Mouse (Mus musculus) embryo, embryonic 10.5 days (tissue): ENCODE data around the gene Kremen2.

Experiments used
- DNase-seq: peaks from one replicate; pipeline ENCODE4 v3.0.0-alpha.2; 2015; ENCODE audit warnings: low spot score

Kremen2 gene

DNA sequence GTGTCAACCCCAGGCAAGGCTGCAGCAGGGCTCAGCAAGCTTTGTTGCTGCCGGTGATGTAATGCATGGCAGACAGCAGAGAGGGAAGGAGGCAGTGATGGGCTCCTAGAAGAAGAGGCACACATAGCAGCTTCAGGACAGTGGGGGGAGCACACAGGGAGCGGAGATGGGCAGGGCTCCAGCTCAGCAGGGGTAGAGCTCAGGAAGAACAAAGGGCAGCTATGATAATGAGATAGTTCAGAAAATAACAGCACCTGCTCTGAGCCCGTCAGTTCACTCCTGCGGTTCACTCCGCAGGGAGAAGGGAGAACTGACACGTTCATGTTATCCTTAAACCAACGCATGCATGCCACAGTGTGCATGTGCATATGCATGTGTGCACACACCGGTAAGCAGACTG is 13.2 kb upstream of the Kremen2 start:
- no peak for DNase-seq

DNA sequence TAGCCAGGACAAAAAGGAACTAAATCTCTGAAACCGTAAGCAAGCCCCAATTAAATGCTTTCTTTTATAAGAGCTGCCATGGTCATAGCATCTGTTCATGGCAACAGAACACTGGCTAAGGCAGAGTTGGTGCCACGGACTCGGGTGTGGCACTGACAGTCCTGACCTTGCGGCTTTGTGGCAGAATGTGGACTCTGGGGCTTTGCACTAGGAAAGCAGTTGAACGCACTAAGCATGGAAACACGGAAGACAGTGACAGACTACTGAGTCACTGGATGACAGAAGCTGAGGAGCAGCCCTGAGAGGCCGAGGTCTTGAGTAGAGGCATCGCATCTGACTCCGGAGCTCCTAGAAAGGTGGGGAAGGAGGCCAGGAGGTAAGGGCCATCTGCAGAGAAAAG is 11.9 kb upstream of the Kremen2 start:
- DNase-seq: no peak

DNA sequence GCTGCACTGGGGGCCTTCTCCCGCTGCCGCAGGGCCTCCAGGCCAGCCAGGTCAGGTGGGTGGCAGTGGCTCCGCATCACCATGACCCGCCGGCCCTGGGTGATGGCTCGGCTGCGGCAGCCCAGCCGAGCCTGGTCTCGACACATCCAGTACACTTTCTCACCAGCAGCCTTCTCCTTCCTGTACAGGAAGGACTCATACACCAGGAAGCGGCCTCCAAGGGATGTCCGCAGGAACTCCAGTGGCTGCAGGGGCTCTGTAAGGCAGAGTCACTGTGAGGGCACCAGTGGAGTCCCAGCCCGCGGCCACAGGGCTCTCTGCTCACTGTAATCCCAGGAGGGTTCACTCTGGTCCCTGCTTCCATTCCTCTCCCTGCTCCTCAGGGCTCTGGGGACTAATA is 10.1 kb upstream of the Kremen2 start:
- no peak for DNase-seq

DNA sequence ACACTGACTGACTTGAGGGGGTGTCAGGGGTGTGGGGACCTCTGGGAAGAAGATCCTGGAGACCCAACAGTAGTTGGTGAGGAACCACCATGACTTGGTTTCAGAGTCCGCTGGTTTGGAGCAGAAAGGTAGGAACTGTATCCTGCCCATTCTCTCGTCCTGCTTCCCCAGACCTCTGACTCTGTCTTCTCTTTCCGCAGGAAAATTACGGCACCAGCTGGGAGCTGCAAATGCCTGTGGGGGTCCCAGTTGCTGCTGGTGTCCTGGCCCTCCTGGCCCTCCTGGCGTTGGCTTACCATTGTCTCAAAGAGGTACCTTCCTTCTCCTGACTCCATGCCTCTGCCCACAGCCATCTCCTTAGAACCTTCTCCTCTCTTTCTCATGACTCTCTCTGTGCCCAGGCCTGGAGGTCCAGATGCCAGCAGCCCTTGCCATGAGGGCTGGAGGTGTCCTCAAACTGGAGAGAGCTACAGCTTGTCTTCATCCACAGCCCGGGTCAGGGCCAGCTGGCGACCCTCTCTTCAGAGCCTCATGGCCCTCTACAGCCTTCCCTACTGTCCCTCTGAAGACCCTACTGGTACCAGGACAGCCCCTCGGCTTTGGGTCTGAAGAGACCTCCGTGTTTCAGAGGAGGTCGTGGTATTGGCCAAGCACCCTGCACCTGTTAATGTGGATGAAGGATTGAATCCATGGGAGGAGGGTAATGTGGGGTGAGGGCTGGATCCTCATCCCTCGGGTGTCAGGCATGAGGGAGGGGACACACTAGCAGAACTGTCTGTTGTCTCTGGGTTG is 4.0 kb upstream of the Kremen2 start:
- no peak for DNase-seq

DNA sequence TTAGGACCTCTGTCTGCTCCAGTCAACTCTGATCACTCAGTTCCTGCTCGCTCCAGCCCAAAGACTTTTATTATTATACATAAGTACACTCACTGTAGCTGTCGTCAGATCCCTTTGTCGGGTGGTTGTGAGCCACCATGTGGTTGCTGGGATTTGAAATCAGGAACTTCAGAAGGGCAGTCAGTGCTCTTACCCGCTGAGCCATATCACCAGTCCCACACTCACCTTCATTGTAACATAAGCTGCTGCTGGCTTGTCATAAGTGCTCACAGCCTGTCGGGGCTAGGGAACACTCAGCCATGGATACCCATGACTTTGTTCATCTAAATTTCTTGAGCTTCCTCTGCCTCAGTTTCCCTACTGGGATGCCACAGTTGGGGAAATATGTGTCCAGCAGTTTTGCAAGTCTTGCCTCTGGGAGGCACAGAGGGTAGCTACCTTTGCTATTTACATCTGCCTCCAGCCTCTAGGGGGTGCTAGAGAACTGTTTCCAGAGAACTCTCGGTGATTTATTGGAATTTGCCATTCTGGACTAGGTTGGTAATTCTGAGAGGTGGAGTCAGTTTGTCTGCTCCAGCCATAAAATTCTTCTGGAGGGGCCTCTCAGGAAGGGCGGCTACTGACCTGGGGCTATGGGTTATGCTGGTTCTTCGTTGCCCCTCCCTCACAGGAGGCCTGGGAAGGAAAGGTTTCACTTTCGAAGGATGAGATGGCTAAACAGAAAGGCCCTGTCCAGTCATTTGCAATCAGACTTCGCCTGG is 3.2 kb upstream of the Kremen2 start:
- peak; percentile 91 for DNase-seq

DNA sequence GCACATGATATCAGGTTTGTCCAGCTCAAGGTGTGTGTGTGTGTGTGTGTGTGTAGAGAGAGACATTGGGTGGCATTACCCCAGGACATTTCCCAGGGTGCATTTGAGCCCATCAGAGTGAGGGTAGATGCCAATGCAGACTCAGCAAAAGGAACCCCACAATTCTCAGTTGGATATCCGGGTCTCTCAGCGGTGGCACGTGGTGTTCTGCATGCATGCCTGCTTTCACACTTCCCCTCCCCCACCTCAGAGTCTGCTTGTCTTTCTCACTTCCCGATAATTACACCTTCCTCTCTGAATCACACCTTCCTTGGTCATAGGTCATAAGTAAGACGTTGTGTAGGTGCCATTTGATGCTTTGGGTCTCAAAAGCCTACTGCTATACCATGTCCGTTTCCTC is 2.4 kb upstream of the Kremen2 start:
- DNase-seq: no peak

DNA sequence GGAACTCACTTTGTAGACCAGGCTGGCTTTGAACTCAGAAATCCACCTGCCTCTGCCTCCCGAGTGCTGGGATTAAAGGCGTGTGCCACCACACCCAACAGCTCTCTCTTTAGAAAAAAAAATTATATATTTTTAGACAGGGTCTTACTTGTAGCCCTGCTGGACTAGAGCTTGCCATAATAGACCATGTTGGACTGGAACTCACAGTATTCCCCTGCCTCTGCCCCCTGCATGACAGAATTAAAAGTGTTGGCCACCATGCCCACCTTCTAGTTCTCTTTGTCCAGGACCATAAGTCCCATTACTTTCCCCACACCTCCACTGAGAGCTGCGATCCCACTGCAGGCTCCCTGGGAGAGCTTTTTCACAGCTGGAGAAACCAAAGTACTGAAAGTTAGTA is 1.8 kb upstream of the Kremen2 start:
- no peak for DNase-seq

DNA sequence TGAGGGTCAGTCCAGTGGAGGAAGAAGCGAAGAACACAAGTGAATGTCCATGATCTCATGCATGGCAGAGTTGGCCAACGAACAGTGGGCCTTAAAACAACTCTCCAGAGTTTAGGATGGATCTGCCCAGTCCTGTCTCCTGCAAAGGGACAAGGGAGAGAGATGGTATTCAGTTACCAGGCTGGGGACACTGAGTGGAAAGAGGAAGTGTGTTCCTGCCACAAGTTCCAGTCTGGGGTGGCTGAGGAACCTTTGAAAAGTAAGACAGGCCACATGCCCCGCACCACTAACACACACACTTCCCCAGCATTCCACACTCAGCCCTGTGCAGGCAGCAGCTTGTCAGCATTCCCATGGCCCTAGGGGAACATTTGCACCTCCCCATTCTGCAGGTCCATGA is 1.1 kb upstream of the Kremen2 start:
- no peak for DNase-seq

DNA sequence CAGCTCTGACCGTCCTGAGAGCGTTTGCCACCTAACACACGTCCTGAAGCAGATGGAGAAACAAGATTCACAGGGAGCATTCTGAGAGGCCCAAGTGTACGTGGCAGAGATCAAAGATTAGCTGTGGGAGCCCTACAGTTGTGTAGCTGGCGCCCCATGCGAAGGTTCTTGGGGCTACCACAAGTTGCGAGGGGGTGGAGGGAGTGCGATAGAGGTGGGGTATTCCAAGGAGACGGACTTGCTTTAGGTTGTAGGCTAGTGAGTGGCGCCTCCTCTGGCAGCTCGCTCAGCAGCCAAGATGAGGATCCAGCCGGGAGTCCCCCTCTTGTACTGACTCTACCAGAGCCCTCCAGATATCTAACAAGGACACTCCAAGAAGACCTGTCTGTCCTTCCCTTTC is 678 bp upstream of the Kremen2 start:
- DNase-seq: peak; percentile 34

DNA sequence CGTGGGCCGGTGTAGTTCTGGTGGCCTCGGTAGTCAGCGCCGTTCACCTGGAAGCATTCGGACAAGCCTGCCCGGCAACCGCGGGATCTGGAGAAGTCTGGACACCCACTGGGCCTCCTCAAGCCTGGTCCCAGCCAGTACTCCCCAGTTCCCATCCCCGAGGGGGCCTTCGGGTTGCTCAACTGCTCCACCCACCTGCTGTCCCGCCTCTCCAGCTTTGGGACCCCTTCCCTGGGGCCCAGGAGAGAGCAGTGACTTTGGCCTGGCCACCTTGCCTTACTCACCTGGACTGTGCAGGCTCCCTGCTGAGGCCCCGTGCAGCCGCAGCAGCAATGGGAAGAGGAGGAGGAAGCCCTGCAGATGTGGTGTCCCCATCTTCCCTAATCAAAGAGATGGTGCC is 982 bp downstream of the Kremen2 start:
- no peak for DNase-seq

DNA sequence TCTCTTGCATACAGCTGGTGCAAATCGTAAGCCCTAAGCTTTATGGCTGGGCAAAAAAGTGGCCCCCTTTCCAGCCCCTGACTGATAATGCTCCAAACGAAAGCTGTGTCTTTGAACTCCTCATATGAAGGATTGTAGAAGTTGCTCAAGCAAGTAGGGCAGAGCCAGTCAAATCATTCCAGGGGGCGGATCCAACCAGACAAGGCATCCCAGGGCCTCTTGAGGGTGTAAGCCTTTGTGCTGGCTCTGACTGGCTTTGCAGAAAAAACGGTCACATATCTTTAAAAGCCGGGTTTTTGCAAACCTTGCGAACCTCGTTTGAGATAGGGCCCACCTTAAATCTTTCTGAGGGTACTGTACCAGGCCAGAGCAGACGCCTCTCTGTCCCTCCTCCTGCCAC is 1.6 kb downstream of the Kremen2 start:
- peak; percentile 29 for DNase-seq

DNA sequence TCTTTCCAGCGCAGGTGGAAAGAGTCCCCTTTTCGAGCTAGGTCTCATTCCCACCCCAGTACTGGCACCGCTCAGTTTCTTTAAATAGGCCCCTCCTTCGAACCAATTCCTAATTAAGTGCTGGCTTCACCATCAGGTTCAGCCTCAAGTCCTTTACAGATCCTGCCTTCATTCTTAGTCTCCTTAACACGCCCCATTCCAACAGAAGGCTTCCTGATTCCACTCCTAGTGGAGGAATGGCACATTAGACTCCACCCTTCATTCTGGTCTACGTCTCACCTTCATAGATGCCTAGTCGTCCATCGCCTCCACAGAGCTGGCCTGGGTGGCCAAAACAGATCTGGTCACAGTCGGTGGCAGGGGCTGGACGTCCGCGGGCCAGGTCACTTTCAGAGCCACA is 2.7 kb downstream of the Kremen2 start:
- DNase-seq: no peak

DNA sequence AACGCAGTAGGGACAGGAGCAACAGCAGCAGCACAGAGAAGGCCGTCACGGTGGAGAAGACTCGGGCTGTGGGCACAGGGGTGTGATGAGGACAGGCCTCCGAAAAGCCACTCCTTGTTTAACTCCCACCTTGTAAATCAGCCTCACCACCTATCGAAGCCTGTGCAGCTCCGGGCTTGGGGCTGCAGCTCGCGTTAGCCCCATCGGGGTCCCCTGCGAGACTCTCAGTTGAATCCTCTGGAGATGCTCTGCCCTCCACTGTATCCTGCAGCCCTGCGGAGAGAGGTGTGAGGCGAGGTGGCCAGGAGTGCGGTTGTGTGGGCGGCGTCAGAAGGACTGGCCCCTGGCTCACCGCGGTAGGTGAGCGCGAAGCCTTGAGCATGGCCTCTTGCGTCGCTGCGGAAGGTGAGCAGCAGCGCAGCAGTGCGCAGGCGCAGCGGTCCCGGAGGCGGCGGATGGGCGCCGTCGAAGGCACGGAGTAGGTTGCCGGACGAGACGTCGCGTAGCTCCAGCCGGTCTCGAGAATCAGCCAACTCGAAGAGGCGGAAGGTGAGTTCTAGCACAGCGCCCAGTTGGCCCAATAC is 3.3 kb downstream of the Kremen2 start:
- no peak for DNase-seq

DNA sequence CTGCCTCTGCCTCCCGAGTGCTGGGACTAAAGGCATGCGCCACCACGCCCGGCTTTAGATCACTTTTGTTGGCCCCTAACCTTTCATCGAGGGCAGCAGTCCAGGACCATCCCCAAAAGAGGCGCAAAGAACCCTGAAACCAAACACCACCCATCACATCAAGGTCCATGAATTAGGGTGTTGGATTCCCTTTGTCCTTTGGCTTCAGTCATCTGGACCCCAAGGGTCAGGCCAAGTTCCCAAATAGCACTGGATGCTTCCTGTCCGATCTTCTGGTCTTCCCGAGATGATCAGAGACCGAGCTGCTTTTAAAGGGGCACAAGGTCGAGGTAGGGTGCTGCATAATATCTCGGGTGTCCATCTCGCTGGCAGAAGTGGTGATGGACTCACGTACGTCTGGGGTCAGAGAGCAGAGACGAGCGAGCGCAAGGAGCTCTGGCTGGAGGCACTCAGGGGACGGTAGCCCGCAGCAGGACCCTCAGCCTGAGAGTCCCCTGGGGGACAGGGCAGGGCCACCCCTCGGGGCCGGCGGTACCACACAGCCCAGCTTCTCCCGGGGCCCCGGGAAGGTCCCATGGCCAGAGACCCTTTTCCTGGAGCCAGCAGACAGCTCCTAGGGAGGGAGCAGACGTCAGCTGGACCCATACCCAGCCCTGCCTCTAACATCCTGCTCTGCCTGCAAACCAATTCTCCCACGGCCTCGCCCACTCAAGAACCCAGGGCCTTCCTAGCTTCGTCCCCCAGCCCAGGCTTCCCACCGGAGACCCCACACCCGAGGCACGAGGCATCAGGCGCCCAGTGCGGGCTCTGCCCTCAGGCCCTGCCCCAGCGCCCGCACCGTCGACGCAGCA is 4.0 kb downstream of the Kremen2 start:
- DNase-seq: no peak

DNA sequence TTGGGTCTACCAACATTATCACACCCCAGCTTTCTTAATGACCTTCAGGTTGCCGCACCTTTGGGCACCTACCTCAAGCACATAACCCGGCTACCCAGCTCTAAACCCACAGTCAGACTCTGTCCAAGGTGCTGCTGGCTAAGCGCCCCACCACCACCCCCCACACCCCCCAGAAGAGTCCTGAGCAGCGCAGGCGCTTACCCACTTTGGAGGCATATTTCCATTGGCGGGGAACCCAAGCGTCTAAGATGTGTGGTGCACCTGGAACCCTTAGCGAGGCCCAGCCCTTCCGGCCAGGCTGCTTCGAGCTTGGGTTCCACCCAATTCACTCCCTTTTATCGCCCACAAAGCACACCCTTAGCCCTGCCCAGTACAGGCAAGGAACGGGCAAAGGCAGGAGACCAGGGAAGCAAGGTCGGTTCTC is 5.0 kb downstream of the Kremen2 start, which contains the start of gene Paqr4:
Gene Paqr4, minus strand, starts transcription at position 270 of the 424 bp plus-strand sequence.
- DNase-seq: no peak

DNA sequence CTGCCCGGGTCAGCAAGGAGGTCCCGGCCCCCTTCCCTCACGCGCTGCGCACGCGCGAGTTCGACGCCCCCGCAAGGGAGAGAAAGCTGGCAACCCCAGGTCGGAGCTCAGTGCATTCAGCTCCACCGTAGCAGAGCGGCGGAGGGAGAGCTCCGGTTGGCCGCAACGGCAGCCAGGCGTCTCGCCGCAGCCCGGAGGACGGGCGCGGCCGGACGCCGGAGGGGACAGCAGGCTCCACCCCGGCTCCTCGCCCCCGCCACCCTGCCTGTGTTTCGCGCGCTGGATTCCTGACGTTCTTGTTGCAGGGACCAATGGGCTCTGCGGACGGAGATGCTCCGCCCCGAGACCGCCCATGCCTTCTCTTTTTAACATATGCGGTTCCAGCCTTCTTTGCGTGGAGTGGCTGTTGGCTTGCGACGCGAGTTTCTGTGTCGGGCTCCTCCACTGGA is 5.5 kb downstream of the Kremen2 start:
- DNase-seq: peak; percentile 91

DNA sequence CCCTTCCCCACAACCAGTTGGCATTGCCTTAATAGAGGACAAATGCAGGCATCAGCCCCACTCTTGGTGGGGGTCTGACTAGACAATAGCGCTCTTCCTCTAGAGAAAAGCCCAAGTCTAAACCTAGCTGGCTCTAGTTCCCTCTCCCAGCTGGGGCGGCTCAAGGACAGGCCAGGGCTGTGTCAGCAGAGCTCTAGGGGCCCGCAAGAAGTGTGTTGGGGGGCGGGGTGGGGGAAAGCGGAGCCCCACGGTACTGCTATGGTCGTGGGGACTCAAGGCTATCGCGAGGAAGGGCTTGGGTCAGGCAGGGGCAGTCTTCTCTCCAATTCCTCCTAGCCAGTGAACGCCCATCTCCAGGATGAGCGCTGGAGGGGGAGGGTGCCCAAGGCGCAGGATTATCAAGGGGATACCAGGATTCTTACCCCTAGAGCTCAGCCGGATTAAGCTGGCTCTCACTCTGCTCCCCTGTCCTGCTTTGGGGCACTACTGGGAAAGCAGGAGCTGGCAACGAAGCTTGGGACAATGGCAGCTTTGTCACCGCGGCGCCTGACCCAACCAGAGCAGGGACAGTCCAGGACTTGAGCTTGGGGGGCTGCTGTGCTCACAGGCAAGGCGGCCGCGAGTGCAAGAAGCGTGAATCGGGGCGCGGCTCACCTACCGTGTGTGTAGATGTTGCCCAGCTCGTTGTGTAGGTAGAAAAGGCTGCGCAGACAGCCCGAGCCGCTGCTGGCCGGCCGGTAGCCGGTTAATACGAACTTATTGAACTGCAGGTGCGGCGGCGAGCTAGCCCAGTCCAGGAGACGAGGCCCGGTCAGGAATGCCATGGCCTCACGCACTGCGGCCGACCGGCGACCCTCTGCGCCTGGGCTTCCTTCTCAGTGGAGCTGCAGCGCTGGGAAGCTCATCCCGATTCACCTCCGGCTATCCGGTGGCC is 6.2 kb downstream of the Kremen2 start:
- DNase-seq: peak; percentile 59

DNA sequence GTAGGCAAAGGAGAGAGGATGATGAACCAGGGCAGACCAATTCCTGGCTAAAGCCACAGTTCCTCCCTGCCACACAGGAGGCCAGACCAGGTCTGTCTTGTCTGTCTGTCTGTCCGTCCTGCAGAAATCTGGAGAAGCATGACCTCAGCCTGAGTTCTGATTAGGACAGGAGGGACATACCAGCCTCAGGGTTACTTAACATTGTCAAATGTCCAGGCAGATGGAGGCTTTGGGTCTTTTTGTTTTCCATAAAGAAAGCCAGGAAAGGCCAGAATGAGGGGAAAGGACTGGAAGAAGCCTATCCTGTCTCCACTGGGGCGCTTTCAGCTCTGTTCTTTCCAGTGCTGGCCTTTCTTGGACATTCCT is 6.8 kb downstream of the Kremen2 start:
- no peak for DNase-seq

DNA sequence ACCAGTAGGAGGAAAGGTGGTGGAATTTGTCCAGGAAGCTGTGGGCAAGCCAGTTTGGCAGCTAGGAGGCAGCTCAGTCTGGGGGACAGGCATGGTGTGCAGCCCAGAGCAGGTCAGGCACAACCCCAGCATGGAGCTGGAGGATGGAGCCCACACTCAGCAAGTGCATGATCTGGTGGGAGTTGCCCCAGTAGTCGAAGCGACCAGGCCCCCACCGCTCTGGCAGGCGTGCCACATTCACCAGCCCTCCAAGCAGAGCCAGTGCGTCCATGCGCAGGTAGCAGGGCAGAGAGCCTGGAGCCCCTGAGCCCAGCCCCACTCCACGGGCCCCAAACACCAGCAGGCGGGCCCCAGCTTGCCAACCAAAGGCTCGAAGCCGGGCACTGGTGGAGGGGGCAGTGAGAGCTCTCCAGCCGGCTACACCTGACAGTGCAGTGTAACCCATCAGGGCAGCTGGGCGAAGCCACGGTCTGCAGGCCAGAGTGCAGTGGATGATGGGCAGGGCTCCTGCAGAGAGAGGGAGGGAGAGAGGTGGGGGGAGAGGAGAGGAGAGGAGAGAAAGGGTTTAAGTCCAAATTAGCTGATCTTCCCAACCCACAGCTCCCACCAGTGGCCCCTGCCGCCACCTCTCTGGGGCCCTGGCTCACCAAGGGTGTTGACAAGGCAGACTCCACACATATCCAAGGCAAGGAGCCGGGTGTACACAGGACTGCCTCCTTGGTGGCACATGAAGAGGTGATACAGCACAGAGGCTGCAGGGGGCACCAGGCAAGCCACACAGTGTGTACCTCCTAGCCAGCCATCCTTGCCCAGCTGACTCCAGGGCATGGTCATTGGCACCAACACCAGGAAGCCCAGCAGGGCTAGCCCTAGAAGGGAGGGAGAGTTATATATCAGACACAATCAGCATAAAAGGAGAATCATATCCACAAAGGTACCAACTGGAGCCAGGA is 7.9 kb downstream of the Kremen2 start:
- DNase-seq: no peak

DNA sequence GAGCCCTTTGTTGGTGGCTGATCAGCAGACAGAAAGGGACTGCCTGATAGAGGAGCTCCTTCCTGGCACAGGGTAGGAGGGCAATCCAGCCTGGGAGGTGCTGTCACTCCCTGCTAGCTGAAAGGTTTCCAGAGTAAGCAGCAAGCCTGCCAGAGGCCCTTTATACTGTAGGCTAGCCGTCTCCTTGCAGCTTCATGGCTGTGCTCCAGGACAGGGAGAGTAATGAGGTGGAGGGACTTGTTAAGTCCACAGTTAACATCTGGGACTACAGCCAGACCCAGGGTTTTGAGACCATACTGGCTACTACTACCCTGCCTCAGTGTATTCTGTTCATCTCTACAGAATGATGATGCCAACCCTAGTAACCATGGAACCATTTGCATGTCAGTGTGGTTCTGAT is 11.3 kb downstream of the Kremen2 start:
- DNase-seq: no peak
